Mouse (Mus musculus): Measurements from ENCODE around the gene Thtpa. TPM values are rescaled to one million over a fixed set of nuclear protein-coding genes. Genes with fewer than 3 reads are reported as not detected.

Thtpa gene
- total RNA-seq, 2 experiments from 2014 or later, result 18.1 to 22.8 TPM

GRCm38 (mm10) chr14:55119421-55120134, 25.0 kb downstream of the Thtpa start:
- no peak for DNase-seq (ENCODE audit: extremely low spot score in 1 of 2, low spot score in 2 of 2)
- Histone ChIP-seq H3K27ac (peak overlapping the region; percentile 78), H3K4me3 (no peak overlapping the region)
- peak; percentile 56 for TF ChIP-seq CTCF (IDR thresholded peaks at IDR 0.05)
- intact Hi-C loops (cut with DNase I), result no loop called here

GRCm38 (mm10) chr14:55121947-55122346, 27.4 kb downstream of the Thtpa start:
- peak; percentile 54 for TF ChIP-seq CTCF (IDR thresholded peaks at IDR 0.05)
- H3K4me3 ChIP-seq, result no peak overlapping the region
- intact Hi-C loops (cut with DNase I), result no loop called here
- peak; percentile 40 to 58 for DNase-seq (ENCODE audit: extremely low spot score in 1 of 2, low spot score in 2 of 2)
- peak overlapping the region; percentile 36; the same call in 1 of the 2 replicates for H3K27ac ChIP-seq

DNA sequence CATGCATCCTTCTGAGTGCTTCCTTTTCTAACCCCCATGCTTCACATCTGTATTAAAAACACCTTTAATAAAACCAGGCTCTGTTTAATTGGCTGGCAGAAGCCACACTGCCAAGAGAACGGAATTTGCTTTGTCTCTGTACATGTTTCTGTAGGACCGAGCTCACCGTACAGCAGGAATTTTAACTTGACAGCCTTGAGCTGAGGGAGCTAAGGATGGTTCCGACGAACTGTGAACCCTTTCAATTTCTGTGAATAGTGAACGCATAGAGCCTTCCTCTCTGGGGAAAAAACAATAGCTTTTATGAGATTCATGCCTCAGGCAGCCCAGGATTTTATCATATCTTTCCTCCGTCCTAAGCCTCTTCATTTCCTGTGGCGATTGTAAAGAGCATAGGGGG, 27.8 kb downstream of the Thtpa start:
- intact Hi-C loops (cut with DNase I), result no loop called here
- TF ChIP-seq CTCF (IDR thresholded peaks at IDR 0.05), result no peak
- H3K27ac ChIP-seq, result peak overlapping the region; percentile 36; the same call in 1 of the 2 replicates
- H3K4me3 ChIP-seq, result no peak overlapping the region
- DNase-seq (ENCODE audit: extremely low spot score in 1 of 2, low spot score in 2 of 2), result no peak

- intact Hi-C loops (cut with DNase I), result no loop called here
- no peak overlapping the region for H3K27ac ChIP-seq
- no peak for DNase-seq (ENCODE audit: extremely low spot score in 1 of 2, low spot score in 2 of 2)
Measured at GRCm38 (mm10) chr14:55125711-55126110, 31.1 kb downstream of the Thtpa start.

GRCm38 (mm10) chr14:55126521-55126920, 31.9 kb downstream of the Thtpa start:
- Histone ChIP-seq H3K27ac (peak overlapping the region; percentile 65; the same call in 1 of the 2 replicates), H3K4me3 (no peak overlapping the region)
- no peak for TF ChIP-seq CTCF (IDR thresholded peaks at IDR 0.05)
- DNase-seq (ENCODE audit: extremely low spot score in 1 of 2, low spot score in 2 of 2), result no peak
- intact Hi-C loops (cut with DNase I), result no loop called here

More at GRCm38 (mm10) chr14:55125711-55126110, 31.1 kb downstream of the Thtpa start:
- H3K4me3 ChIP-seq, result no peak overlapping the region
- no peak for TF ChIP-seq CTCF (IDR thresholded peaks at IDR 0.05)

- no peak for TF ChIP-seq CTCF (IDR thresholded peaks at IDR 0.05)
- intact Hi-C loops (cut with DNase I), result no loop called here
- H3K4me3 ChIP-seq, result no peak overlapping the region
- no peak for DNase-seq (ENCODE audit: extremely low spot score in 1 of 2, low spot score in 2 of 2)
- no peak overlapping the region for H3K27ac ChIP-seq
Measured at GRCm38 (mm10) chr14:55135676-55136075, 41.1 kb downstream of the Thtpa start.

DNA sequence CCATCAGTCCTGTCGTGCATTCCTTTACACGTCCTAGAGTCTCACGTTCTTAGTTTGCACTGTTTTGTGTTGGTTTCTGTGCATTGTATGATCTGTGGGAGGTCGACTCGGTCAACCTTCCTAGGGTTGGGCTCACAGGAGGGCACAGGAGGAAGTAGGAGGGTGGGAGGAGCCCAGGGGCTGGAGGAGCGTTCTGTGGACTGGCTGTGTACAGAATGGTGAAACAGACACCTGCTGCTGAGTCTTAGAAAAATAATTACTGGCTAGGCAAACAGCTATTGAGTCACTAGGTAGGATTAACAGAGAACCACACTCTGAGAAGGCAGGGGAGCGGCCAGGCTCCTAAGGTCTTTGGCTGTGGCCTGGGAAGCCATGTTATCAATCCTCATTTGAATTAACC, 44.7 kb downstream of the Thtpa start:
- intact Hi-C loops (cut with DNase I), result no loop called here
- H3K27ac ChIP-seq, result no peak overlapping the region
- no peak for TF ChIP-seq CTCF (IDR thresholded peaks at IDR 0.05)
- no peak for DNase-seq (ENCODE audit: extremely low spot score in 1 of 2, low spot score in 2 of 2)
- no peak overlapping the region for H3K4me3 ChIP-seq

DNA sequence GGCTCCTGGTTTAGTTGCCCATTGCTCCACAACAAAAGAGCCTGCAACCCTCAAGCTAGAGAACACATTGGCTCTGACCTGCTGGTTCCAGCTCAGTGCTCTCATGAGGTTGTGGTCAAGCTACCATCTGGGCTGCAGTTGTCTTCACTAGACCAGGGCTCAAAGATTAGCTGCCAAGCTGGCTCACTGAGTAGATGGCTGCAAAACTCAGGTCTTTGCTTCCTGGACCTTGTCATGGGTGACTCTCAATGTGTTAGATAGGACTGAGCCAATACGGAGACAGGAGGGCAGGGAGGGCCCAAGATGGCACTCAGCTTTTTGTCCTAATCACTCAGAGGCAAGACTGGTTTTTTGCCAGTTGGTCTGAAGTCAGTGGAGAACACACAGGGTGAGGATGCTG, 51.7 kb downstream of the Thtpa start:
- intact Hi-C loops (cut with DNase I), result loop anchor here (5.0 kb wide), 4 partner anchors 66 to 311 kb away; no protein-coding TSS in a partner anchor
- Histone ChIP-seq H3K27ac (no peak overlapping the region), H3K4me3 (no peak overlapping the region)
- TF ChIP-seq CTCF (IDR thresholded peaks at IDR 0.05), result no peak
- DNase-seq (ENCODE audit: extremely low spot score in 1 of 2, low spot score in 2 of 2), result no peak

DNA sequence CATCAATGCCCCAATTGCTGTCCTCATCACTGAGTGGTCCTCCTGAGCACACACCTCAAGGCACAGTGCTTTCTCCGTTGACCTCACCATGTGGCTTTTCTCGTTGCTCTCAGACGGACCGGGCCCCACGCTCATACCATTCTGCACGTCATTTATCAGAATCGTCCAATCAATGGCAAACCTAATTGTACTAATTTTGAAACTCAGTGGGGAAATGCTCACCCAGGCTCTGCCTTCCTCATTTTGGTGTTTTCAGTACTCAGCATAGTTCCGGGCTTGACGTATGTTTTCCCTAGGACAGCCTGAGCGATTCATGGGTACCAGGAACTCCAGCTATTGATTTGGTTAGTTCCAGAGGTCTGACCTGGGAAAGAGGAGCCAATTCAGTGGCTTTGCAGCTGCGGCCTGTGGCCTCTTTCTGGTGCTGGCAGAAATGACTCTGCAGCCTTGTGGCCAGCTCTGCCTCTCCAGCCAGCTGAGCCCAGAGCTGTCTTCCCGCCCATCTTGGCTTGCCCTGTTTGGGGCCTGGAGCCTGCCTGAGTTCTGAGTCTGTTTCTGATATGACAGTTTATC, 52.3 kb downstream of the Thtpa start:
- TF ChIP-seq CTCF (IDR thresholded peaks at IDR 0.05), result no peak
- intact Hi-C loops (cut with DNase I), result loop anchor here (5.0 kb wide), 4 partner anchors 65 to 310 kb away; no protein-coding TSS in a partner anchor
- DNase-seq (ENCODE audit: extremely low spot score in 1 of 2, low spot score in 2 of 2), result no peak
- Histone ChIP-seq H3K4me3 (no peak overlapping the region), H3K27ac (no peak overlapping the region)

GRCm38 (mm10) chr14:55148363-55148915, 53.9 kb downstream of the Thtpa start:
- peak; percentile 58 to 80 for DNase-seq (ENCODE audit: extremely low spot score in 1 of 2, low spot score in 2 of 2)
- no peak overlapping the region for H3K27ac ChIP-seq
- TF ChIP-seq CTCF (IDR thresholded peaks at IDR 0.05), result peak; percentile 93
- H3K4me3 ChIP-seq, result no peak overlapping the region
- intact Hi-C loops (cut with DNase I), result loop anchor here (5.0 kb wide), 4 partner anchors 64 to 309 kb away; no protein-coding TSS in a partner anchor

Other genes starting within 250 kb of the Thtpa start
- gene Homez, start 223.8 kb upstream of the Thtpa start, total RNA-seq (2021), result 10 to 100 TPM; 19.4 to 20.8 TPM
- 10 to 100 TPM; 18.6 to 21.2 TPM for gene Ppp1r3e, start 217.2 kb upstream of the Thtpa start, total RNA-seq (2021)
- gene Bcl2l2, start 211.4 kb upstream of the Thtpa start, total RNA-seq (2021), result 100 to 1,000 TPM; 132 to 137 TPM
- 1 to 10 TPM; 2.8 to 3.7 TPM for gene Gm20521, start 211.3 kb upstream of the Thtpa start, total RNA-seq (2021)
- 100 to 1,000 TPM; 247 to 267 TPM for gene Pabpn1, start 202.3 kb upstream of the Thtpa start, total RNA-seq (2021)
- 100 to 1,000 TPM; 586 to 617 TPM for gene Slc22a17, start 181.7 kb upstream of the Thtpa start, total RNA-seq (2021)
- 1 to 10 TPM; 5.1 to 8.1 TPM for gene Efs, start 168.7 kb upstream of the Thtpa start, total RNA-seq (2021)
- gene Il25, start 162.1 kb upstream of the Thtpa start, total RNA-seq (2021), result not detected
- gene Cmtm5, start 158.5 kb upstream of the Thtpa start, total RNA-seq (2021), result 10 to 100 TPM; 46.5 to 53.5 TPM
- 10 to 100 TPM in 1 of 2 experiments, 1 to 10 TPM in 1; 6.0 to 10.9 TPM for gene Myh6, start 127.9 kb upstream of the Thtpa start, total RNA-seq (2021)
- gene Gm17428, start 117.9 kb upstream of the Thtpa start, total RNA-seq (2021), result not detected
- gene Myh7, start 100.2 kb upstream of the Thtpa start, total RNA-seq (2021), result 10 to 100 TPM; 22.1 to 24.2 TPM
- 10 to 100 TPM; 26.7 to 30.7 TPM for gene Ngdn, start 79.3 kb upstream of the Thtpa start, total RNA-seq (2021)
- 10 to 100 TPM; 47.0 to 61.6 TPM for gene Zfhx2, start 2.5 kb upstream of the Thtpa start, total RNA-seq (2021)
- 1 to 10 TPM; 7.7 to 9.5 TPM for gene Ap1g2, start 11.8 kb downstream of the Thtpa start, total RNA-seq (2021)
- gene Jph4, start 22.2 kb downstream of the Thtpa start, total RNA-seq (2021), result 100 to 1,000 TPM; 300 to 347 TPM
- not detected for gene Dhrs2, start 127.2 kb downstream of the Thtpa start, total RNA-seq (2021)

All from left cerebral cortex, adult 2 months (tissue).